Mouse (Mus musculus) embryonic fibroblast, embryonic 13.5 days (primary cell): Measurements from ENCODE around the gene Pck1. TPM values are rescaled to one million over a fixed set of nuclear protein-coding genes. Genes with fewer than 3 reads are reported as not detected.

ENCODE experiments used
- H3K27ac ChIP-seq: 2 replicates; pipeline ENCODE4 v1.5.1; 2012; ENCODE audit warnings: low read length, control low read depth, inconsistent platforms; ENCODE audit not compliant: insufficient read depth
- H3K4me1 ChIP-seq: 2 replicates; pipeline ENCODE4 v1.6.1; 2011; ENCODE audit warnings: low read length; ENCODE audit not compliant: control insufficient read depth, insufficient read depth
- H3K4me3 ChIP-seq: 2 replicates; pipeline ENCODE4 v1.5.1; 2011; ENCODE audit warnings: mild to moderate bottlenecking, control low read depth, low read length; ENCODE audit not compliant: insufficient read depth
- CTCF ChIP-seq: IDR thresholded peaks from 2 replicates; pipeline ENCODE4 v1.5.1; 2011; ENCODE audit warnings: mild to moderate bottlenecking, control low read depth, low read length, moderate library complexity, borderline replicate concordance; ENCODE audit not compliant: insufficient read depth
- POLR2A ChIP-seq: IDR thresholded peaks from 2 replicates; pipeline ENCODE4 v1.6.1; 2011; ENCODE audit warnings: low read depth, mild to moderate bottlenecking, control low read depth, low read length, moderate library complexity
- polyA plus RNA-seq: library from polyadenylated mRNA; stranded (reverse); fragments of >200 nt; gene quantifications from 2 replicates; pipeline ENCODE4 v1.2.4, GENCODE M21; 2011; ENCODE audit warnings: low read depth; ENCODE audit not compliant: missing spikeins, insufficient read length

Gene Pck1
- polyA plus RNA-seq, 1 experiment, result not detected

GRCm38 (mm10) chr2:173158390-173159055, 5.7 kb downstream of the Pck1 start:
- Histone ChIP-seq H3K4me1 (no peaks in the 10 kb centered on the region), H3K27ac (no peak overlapping the region), H3K4me3 (no peak overlapping the region)
- TF ChIP-seq CTCF (no peak), POLR2A (no peak)

GRCm38 (mm10) chr2:173159354-173160311, 6.8 kb downstream of the Pck1 start:
- no peak overlapping the region for H3K27ac ChIP-seq
- peak; percentile 48; the same call in 1 of the 2 replicates for TF ChIP-seq CTCF
- TF ChIP-seq POLR2A, result no peak
- no peaks in the 10 kb centered on the region for H3K4me1 ChIP-seq
- no peak overlapping the region for H3K4me3 ChIP-seq

GRCm38 (mm10) chr2:173163380-173163779, 10.5 kb downstream of the Pck1 start:
- no peaks in the 10 kb centered on the region for H3K4me1 ChIP-seq
- H3K4me3 ChIP-seq, result no peak overlapping the region
- TF ChIP-seq POLR2A (no peak), CTCF (no peak)
- H3K27ac ChIP-seq, result no peak overlapping the region

GRCm38 (mm10) chr2:173164358-173164757, 11.5 kb downstream of the Pck1 start:
- TF ChIP-seq CTCF (peak; percentile 38), POLR2A (no peak)
- Histone ChIP-seq H3K27ac (no peak overlapping the region), H3K4me1 (no peaks in the 10 kb centered on the region), H3K4me3 (no peak overlapping the region)

GRCm38 (mm10) chr2:173164946-173165345, 12.1 kb downstream of the Pck1 start:
- TF ChIP-seq CTCF (no peak), POLR2A (no peak)
- H3K4me3 ChIP-seq, result no peak overlapping the region
- H3K4me1 ChIP-seq, result no peaks in the 10 kb centered on the region
- no peak overlapping the region for H3K27ac ChIP-seq

GRCm38 (mm10) chr2:173165357-173165756, 12.5 kb downstream of the Pck1 start:
- Histone ChIP-seq H3K27ac (no peak overlapping the region), H3K4me3 (no peak overlapping the region), H3K4me1 (no peaks in the 10 kb centered on the region)
- TF ChIP-seq CTCF, result no peak
- TF ChIP-seq POLR2A, result no peak

- H3K27ac ChIP-seq, result no peak overlapping the region
- TF ChIP-seq CTCF (no peak), POLR2A (no peak)
- H3K4me1 ChIP-seq, result no peaks in the 10 kb centered on the region
- no peak overlapping the region for H3K4me3 ChIP-seq
These were observed 15.6 kb downstream of the Pck1 start for GRCm38 (mm10) chr2:173168411-173168851.

GRCm38 (mm10) chr2:173170081-173170480, 17.2 kb downstream of the Pck1 start:
- H3K4me1 ChIP-seq, result no peaks in the 10 kb centered on the region
- TF ChIP-seq CTCF (no peak), POLR2A (no peak)
- no peak overlapping the region for H3K4me3 ChIP-seq
- no peak overlapping the region for H3K27ac ChIP-seq

- Histone ChIP-seq H3K4me1 (no peaks in the 10 kb centered on the region), H3K4me3 (no peak overlapping the region), H3K27ac (no peak overlapping the region)
- TF ChIP-seq CTCF (no peak), POLR2A (no peak)
These were observed 17.9 kb downstream of the Pck1 start for GRCm38 (mm10) chr2:173170715-173171114.

- no peak for TF ChIP-seq CTCF
- TF ChIP-seq POLR2A, result no peak
- H3K4me3 ChIP-seq, result no peak overlapping the region
- no peaks in the 10 kb centered on the region for H3K4me1 ChIP-seq
- no peak overlapping the region for H3K27ac ChIP-seq
These were observed 18.6 kb downstream of the Pck1 start for GRCm38 (mm10) chr2:173171470-173171869.
